Mouse (Mus musculus) stomach, postnatal 0 days (tissue): ENCODE measurements at regions not wholly inside any gene's neighbourhood (a gene's known extent, or its start where the extent isn't known, plus 50 kb on each side); places are given as distances from the start of the nearest gene placed in this dataset.

Source experiments
- CTCF ChIP-seq: IDR thresholded peaks from 2 replicates; pipeline ENCODE4 v1.5.1; 2016; ENCODE audit warnings: antibody characterized with exemption, low read depth, mild to moderate bottlenecking, moderate library complexity
- EP300 ChIP-seq: optimal IDR thresholded peaks from 2 replicates; pipeline ENCODE3; 2016; ENCODE audit warnings: antibody characterized with exemption

DNA sequence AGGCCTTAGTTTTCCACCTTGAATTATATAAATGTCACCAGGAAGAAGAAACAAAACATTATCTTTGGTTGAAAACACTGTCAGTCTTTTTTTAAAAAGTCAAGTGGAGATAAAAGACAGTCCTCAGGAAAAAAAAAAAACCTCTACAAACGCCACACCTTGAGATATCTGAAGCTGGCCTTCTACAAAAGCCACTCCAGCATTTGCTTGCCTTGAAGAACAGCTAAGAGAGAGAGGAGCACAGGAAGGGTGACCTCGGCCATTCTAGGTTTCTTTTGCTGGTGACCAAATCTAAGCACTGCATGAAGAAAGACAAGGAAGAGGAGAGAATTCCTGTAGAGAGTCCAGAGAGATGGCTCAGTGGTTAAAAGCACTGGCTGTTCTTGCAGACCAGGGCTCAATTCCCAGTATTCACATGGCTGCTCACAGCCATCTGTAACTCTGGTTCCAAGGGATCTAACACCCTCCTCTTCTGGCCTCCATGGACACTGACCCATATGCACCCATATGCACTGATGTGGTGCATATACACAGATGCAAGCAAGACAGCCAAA is 90.5 kb downstream of the Tomm20 start:
- TF ChIP-seq CTCF, result no peak
- no peak for TF ChIP-seq EP300
